Mouse (Mus musculus): ENCODE measurements around the gene Ift172. TPM values are rescaled to one million over a fixed set of nuclear protein-coding genes. Genes with fewer than 3 reads are reported as not detected.

The Ift172 gene
- total and polyA plus RNA-seq, 2 experiments from 2014 or later = 16.7 to 41.8 TPM

DNA sequence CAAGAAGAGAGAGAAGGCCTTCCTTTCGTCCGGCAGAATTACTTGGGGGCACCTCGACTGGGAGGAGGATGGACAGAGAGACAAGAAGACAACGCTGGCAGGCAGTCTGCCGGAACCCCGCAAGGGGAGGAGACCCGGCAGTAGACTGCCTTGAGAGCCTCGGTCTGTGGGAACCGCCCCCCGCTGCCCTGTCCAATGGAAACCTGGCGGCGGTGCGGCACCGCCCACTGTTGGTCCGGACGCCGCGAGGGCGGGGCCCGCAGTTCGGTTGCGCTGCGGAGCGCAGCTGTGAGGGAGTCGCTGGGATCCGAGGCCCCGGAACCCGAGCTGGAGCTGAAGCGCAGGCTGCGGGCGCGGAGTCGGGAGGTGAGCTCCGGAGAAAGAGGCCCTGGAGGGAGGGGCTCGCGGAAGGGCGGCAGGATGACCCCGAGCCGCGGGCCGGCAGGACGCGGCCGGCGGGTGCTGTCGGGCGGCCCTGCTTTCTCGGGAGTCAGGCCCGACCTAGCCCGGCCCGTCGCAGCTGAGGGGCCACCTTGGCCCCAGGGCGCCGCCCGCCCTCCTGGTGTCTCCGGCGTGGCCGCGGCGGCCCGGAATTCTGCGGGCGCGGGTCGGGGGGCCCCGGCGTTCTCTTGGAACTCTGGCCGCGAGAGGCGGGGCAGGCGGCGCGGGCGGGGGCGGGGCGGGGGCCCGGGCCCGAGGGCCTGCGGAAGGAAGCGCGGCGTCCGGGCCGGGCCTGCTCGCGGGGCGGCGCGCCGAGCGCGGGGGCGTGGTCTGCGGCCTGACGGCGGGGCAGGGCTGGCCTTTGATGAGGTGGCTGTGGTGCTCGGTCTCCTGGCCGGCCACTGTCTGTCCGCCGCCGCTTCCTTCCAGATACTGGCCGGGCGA is 50.0 kb downstream of the Ift172 start, which contains the start of the genes Nrbp1 and Gm9970:
Gene Nrbp1 (plus strand): TSS at position 228 of the 885 bp plus-strand sequence.
Gene Gm9970 (minus strand): TSS at position 596 of the 885 bp plus-strand sequence.
- H3K4me2 ChIP-seq (ENCODE audit: low read depth, low read length) = peak within 1 kb of the TSS; percentile 93
- DNase-seq (ENCODE audit: low spot score) (peak; percentile 98), ATAC-seq (peak; percentile 98)
- peak within 1 kb of the TSS; percentile 95 for H3K27ac ChIP-seq
- peak within 1 kb of the TSS; percentile 88 for H3K4me3 ChIP-seq (ENCODE audit: low read length)
- H3K9me3 ChIP-seq (ENCODE audit: low read length) = 0 out of 2 replicates have a peak, but pooled peaks cover 2% of the 10 kb centered on the region
- under 1% methylated on average over 68 of the region's 103 CpGs for WGBS
- no peak for TF ChIP-seq CTCF (IDR thresholded peaks at IDR 0.05; ENCODE audit: low read depth)
- H3K4me1 ChIP-seq (ENCODE audit: insufficient read depth, low read length) = peaks cover 5% of the 10 kb centered on the region; the same call in 1 of the 2 replicates
- peak within 1 kb of the TSS; percentile 95 for H3K9ac ChIP-seq (replicated peaks; ENCODE audit: low read length)
- peaks cover 19% of the 10 kb centered on the region for H3K36me3 ChIP-seq (ENCODE audit: insufficient read depth, low read length)
- H3K27me3 ChIP-seq (ENCODE audit: insufficient read depth, low read length) = no peaks in the 10 kb centered on the region

DNA sequence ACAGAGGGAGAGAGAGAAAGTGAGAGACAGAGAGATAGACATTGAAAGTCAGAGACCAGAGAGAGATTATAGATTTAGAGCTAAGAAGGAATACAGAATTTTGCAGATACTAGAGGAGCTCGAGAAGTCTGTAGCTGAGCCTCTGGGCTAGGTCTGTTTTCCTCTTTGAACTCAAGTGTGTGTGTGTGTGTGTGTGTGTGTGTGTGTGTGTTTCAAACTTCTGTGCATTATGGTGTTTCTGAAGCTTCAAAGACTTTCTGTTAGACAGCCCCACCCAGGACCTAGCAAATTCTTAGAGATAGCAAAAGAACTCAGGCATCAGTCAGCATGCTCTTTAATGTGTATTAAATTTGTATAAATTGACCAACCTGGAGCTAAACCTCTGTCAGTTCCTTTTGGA is 64.3 kb downstream of the Ift172 start:
- H3K4me2 ChIP-seq (ENCODE audit: low read depth, low read length) = no peak overlapping the region
- 88% methylated on average over 1 of the region's 1 CpGs for WGBS
- H3K9ac ChIP-seq (replicated peaks; ENCODE audit: low read length) = no peak overlapping the region

DNA sequence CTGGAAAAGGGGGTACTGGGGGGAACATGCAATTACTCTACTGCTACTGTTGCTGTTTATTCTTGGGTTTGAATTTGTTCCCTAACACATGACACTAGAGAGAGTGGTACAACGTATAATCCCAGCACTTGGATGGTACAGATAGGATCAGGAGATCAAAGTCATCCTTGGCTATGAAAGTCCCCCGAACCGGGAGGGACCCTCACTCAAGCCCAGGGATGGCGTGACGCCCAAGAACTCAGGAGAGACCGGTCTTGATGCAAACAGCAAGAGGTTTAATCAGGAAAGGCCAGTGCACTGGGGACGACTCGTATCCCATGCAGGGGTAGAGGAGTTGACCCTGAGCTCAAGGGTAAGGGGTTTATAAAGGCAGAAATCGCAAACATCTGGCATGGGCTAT is 68.2 kb downstream of the Ift172 start:
- no peak overlapping the region for H3K4me2 ChIP-seq (ENCODE audit: low read depth, low read length)
- 92% methylated on average over 9 of the region's 9 CpGs for WGBS
- H3K4me3 ChIP-seq (ENCODE audit: low read length) = no peak overlapping the region
- H3K4me1 ChIP-seq (ENCODE audit: insufficient read depth, low read length) = no peaks in the 10 kb centered on the region
- no peak for TF ChIP-seq CTCF (IDR thresholded peaks at IDR 0.05; ENCODE audit: low read depth)
- H3K36me3 ChIP-seq (ENCODE audit: insufficient read depth, low read length) = no peaks in the 10 kb centered on the region
- ATAC-seq = no peak
- H3K9me3 ChIP-seq (ENCODE audit: low read length) = no peaks in the 10 kb centered on the region
- DNase-seq (ENCODE audit: low spot score) = no peak
- H3K9ac ChIP-seq (replicated peaks; ENCODE audit: low read length) = no peak overlapping the region
- H3K27ac ChIP-seq = no peak overlapping the region
- no peaks in the 10 kb centered on the region for H3K27me3 ChIP-seq (ENCODE audit: insufficient read depth, low read length)

More for the DNA sequence above, 64.3 kb downstream of the Ift172 start:
- no peak for ATAC-seq
- no peaks in the 10 kb centered on the region for H3K4me1 ChIP-seq (ENCODE audit: insufficient read depth, low read length)
- H3K9me3 ChIP-seq (ENCODE audit: low read length) = no peaks in the 10 kb centered on the region
- no peaks in the 10 kb centered on the region for H3K27me3 ChIP-seq (ENCODE audit: insufficient read depth, low read length)
- H3K27ac ChIP-seq = no peak overlapping the region
- H3K36me3 ChIP-seq (ENCODE audit: insufficient read depth, low read length) = no peaks in the 10 kb centered on the region
- no peak overlapping the region for H3K4me3 ChIP-seq (ENCODE audit: low read length)
- DNase-seq (ENCODE audit: low spot score) = no peak
- TF ChIP-seq CTCF (IDR thresholded peaks at IDR 0.05; ENCODE audit: low read depth) = no peak

DNA sequence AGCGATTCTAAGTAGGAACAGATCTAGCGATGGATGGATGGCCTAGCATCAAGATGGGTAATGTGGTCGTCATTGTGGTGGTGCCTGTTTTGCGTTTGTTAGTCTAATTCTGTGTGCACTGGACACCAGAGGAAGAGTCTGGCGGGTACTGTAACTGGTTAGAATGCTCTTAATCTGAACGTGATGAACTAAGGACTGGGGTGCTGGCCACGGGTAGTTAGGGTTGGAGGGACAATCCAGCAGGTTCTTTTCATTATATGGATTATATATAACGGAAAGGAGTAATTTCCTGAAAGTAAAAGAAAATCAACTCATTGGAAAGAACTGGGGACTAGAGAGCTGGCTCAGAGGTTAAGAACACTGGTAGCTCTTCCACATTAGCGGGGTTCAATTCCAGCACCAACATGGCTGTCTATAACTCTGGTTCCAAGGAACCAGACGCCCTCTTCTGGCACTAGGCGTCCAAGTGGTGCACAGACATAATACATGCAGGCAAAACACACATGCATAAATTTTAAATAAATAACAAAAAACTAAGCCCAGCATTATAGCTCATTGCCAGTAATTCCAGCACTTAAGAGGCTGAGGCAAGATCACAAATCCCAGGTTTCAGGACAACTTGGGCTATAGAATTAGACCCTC is 69.5 kb downstream of the Ift172 start:
- peak overlapping the region; percentile 96 for H3K27ac ChIP-seq
- H3K4me2 ChIP-seq (ENCODE audit: low read depth, low read length) = peak overlapping the region; percentile 84
- peak; percentile 69 for TF ChIP-seq CTCF (IDR thresholded peaks at IDR 0.05; ENCODE audit: low read depth)
- H3K4me3 ChIP-seq (ENCODE audit: low read length) = peak overlapping the region; percentile 94
- ATAC-seq (peak; percentile 54), DNase-seq (ENCODE audit: low spot score) (peak; percentile 84)
- no peaks in the 10 kb centered on the region for H3K27me3 ChIP-seq (ENCODE audit: insufficient read depth, low read length)
- WGBS = 15% methylated on average over 11 of the region's 11 CpGs
- H3K4me1 ChIP-seq (ENCODE audit: insufficient read depth, low read length) = no peaks in the 10 kb centered on the region
- peak overlapping the region; percentile 93 for H3K9ac ChIP-seq (replicated peaks; ENCODE audit: low read length)
- no peaks in the 10 kb centered on the region for H3K36me3 ChIP-seq (ENCODE audit: insufficient read depth, low read length)
- no peaks in the 10 kb centered on the region for H3K9me3 ChIP-seq (ENCODE audit: low read length)

DNA sequence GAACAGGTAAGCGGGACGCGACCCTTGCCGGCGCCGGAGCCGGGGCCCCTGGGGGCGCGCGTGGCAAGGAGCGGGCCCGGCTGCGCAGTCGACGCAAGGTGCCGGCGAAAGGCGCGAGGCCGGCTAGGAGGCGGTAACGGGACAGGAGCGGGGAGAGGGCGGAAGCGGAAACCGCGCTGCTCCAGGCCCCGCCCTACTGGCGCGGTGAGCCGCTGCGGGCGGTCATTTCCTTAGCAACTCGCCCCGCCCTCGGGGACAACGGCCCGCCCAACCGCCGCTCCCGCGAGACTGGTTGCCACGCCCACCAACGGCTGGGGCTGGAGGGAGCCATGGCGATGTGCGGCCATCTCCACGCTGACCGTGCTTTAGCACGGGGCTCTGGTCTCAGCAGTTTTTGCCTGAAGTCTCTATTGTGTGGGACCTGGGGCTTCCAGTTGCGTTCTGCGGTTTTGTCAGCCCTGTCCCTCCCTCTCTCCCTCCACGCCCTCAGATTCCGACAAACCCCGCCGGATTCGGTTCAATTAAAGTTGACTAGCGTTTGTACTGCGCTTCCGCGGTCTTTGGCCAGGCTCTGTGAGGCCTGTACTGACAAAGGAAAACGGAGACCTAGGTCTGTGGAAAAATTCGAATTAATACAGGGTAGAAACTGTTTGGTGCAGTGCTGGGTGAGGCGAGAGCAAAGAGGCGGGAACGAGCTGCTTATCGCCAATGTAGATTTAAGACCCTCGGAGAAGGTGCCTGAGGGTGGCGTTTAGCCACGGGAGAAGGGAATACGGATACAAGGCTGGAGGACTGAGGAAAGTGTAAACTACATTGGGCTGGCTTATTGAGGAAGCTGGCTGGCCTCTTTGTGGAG is 70.2 kb downstream of the Ift172 start, which contains the start of gene Ppm1g:
Gene Ppm1g (minus strand): TSS at position 240 of the 856 bp plus-strand sequence.
- ATAC-seq (peak; percentile 96), DNase-seq (ENCODE audit: low spot score) (peak; percentile 99)
- Histone ChIP-seq H3K4me3 (ENCODE audit: low read length) (peak within 1 kb of the TSS; percentile 94), H3K9me3 (ENCODE audit: low read length) (no peaks in the 10 kb centered on the region), H3K27me3 (ENCODE audit: insufficient read depth, low read length) (no peaks in the 10 kb centered on the region), H3K36me3 (ENCODE audit: insufficient read depth, low read length) (no peaks in the 10 kb centered on the region), H3K27ac (peak within 1 kb of the TSS; percentile 96), H3K4me2 (ENCODE audit: low read depth, low read length) (peak within 1 kb of the TSS; percentile 84), H3K4me1 (ENCODE audit: insufficient read depth, low read length) (no peaks in the 10 kb centered on the region), H3K9ac (replicated peaks; ENCODE audit: low read length) (peak within 1 kb of the TSS; percentile 93)
- no peak; the same call in 1 of the 2 replicates for TF ChIP-seq CTCF (IDR thresholded peaks at IDR 0.05; ENCODE audit: low read depth)
- WGBS = 2% methylated on average over 52 of the region's 70 CpGs

DNA sequence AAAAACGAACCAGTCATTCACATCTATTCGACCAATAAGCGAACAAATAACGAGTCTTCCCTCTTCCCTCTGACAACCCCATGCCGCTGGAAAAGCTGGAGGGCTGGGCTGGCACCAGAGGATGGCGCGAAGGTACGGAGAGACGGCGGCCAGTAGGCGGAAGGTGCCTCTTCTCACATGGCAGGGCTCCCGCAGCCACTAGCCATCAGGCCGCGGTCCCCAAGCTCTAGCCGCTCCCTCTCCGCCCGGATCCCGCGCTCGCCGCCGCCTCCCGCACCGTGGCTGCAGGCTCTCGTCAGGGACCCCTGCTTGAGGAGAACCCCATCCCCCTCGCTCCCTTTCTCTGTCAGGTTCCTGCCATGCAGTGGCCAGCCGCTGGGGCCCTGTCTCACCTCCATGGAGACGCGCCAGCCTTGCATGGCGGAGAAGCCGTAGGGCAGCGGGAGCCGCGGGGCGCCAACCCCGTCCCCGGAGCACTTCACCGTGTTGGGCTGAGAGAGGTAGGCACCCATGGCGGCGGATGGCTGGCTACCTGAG is 70.9 kb downstream of the Ift172 start:
- peak overlapping the region; percentile 84 for H3K4me2 ChIP-seq (ENCODE audit: low read depth, low read length)
- peak overlapping the region; percentile 94 for H3K4me3 ChIP-seq (ENCODE audit: low read length)
- DNase-seq (ENCODE audit: low spot score) = peak; percentile 64
- no peak; the same call in 1 of the 2 replicates for TF ChIP-seq CTCF (IDR thresholded peaks at IDR 0.05; ENCODE audit: low read depth)
- no peaks in the 10 kb centered on the region for H3K9me3 ChIP-seq (ENCODE audit: low read length)
- no peaks in the 10 kb centered on the region for H3K36me3 ChIP-seq (ENCODE audit: insufficient read depth, low read length)
- no peaks in the 10 kb centered on the region for H3K4me1 ChIP-seq (ENCODE audit: insufficient read depth, low read length)
- peak overlapping the region; percentile 93 for H3K9ac ChIP-seq (replicated peaks; ENCODE audit: low read length)
- peak; percentile 71 for ATAC-seq
- peak overlapping the region; percentile 96 for H3K27ac ChIP-seq
- H3K27me3 ChIP-seq (ENCODE audit: insufficient read depth, low read length) = no peaks in the 10 kb centered on the region
- under 1% methylated on average over 40 of the region's 40 CpGs for WGBS

Measured in hindbrain, postnatal 0 days (tissue).